Mouse (Mus musculus): ENCODE measurements around the gene Serpina1b. TPM values are rescaled to one million over a fixed set of nuclear protein-coding genes. Genes with fewer than 3 reads are reported as not detected.
A peak's percentile ranks its signal among the peaks of the same experiment; 100 is the strongest.
"Not testable (repeated sequence)": the region's sequence is repeated elsewhere in the genome, so short reads cannot be mapped to it uniquely, and the experiment has no call there.

The Serpina1b gene
- polyA plus RNA-seq, 1 experiment from 2014 or later: 1,448 TPM

DNA sequence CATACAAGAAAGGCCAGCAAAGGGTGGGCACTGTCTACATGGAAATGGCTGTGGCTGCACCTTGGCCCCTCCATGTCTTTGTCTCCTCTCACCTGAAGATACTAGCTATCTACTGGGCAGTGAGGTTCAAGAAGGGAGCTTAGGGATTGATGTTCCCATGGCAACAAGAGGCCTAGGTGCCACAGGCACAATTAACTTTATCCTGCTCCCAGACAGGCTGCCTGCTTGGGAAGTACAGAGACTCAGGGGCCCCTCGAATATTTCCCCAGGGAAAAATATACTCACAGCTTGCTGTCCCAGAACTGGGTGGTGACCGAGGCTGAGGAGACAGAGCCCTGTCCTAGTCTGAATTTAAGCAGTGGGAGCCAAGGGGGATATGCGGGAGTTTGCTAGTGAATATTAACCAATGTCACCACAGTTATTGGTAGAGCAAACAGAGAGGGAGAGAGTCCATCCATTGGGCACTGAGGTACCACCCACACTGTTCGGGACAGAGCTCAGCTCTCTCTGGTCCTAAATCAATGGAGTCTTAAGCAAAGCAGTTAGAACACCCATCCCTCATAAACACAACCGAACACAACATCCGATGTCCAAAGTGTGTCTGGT lies 56.8 kb downstream of the Serpina1b start, which contains the start of gene Serpina1d:
Gene Serpina1d, minus strand, starts transcription at position 347 of the 606 bp plus-strand sequence.
- not testable (repeated sequence) for H3K27me3 ChIP-seq (ENCODE audit: control insufficient read depth, insufficient read depth, low read depth, low read length); H3K9ac ChIP-seq (ENCODE audit: low read depth, low read length); H3K9me3 ChIP-seq (replicated peaks; ENCODE audit: control insufficient read depth, low read length); H3K27ac ChIP-seq (ENCODE audit: low read length); H3K4me1 ChIP-seq (ENCODE audit: control insufficient read depth, low read depth, low read length); H3K36me3 ChIP-seq (ENCODE audit: control insufficient read depth, insufficient read depth)
- ATAC-seq (ENCODE audit: low read depth): peak; percentile 77
- 50% methylated on average over 6 of the region's 6 CpGs for WGBS (ENCODE audit: insufficient replicate concordance)
- H3K4me3 ChIP-seq (ENCODE audit: low read depth, low read length): peak within 1 kb of the TSS; percentile 27
- H3K4me2 ChIP-seq (ENCODE audit: low read depth, low read length): 0 out of 2 replicates have a peak within 1 kb of the TSS, but pooled peaks have one; percentile 24

DNA sequence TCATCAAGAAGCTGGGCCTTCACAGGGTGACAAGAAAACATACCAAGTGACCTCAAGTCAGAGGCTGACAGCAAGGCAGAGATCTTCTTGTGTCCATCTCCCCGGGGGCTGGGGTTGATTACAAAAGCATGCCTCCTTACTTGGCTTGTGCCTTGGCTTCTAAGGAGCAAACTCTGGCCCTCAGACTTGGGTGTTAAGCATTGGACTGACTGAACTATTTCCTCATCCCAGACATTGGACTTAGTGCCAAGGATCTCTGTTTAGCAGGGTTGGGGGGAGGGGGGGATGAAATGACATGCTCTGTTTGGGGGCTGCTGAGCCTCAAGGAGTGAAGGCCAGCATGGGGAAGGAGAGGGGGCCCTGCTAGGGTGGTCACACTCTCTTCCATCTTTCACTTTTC lies 59.6 kb downstream of the Serpina1b start:
- not testable (repeated sequence) for H3K9ac ChIP-seq (ENCODE audit: low read depth, low read length); H3K4me2 ChIP-seq (ENCODE audit: low read depth, low read length); H3K9me3 ChIP-seq (replicated peaks; ENCODE audit: control insufficient read depth, low read length); H3K4me1 ChIP-seq (ENCODE audit: control insufficient read depth, low read depth, low read length); H3K27ac ChIP-seq (ENCODE audit: low read length); H3K36me3 ChIP-seq (ENCODE audit: control insufficient read depth, insufficient read depth); ATAC-seq (ENCODE audit: low read depth); H3K4me3 ChIP-seq (ENCODE audit: low read depth, low read length); H3K27me3 ChIP-seq (ENCODE audit: control insufficient read depth, insufficient read depth, low read depth, low read length)
- WGBS (ENCODE audit: insufficient replicate concordance): 50% methylated on average over 1 of the region's 1 CpGs

DNA sequence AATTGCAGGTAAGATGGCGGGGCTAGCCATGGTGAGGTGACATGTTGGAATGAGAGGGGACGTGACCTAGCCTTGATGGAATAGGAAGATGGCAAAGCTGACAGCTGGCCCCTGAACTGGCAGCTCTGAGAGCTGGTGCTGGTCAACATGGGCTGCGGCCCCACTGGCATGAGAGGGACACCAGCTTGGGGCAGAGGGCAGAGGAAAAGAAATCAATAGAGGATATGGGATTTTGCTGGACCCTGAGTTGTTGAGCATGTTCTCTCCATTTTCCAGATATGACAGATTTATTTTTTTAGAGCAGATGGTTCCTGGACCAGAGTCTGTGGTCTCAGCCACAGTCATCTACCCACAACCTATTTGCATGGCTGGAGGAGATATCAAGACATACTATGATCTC lies 67.1 kb downstream of the Serpina1b start:
- not testable (repeated sequence) for H3K27me3 ChIP-seq (ENCODE audit: control insufficient read depth, insufficient read depth, low read depth, low read length); ATAC-seq (ENCODE audit: low read depth); H3K27ac ChIP-seq (ENCODE audit: low read length); H3K9ac ChIP-seq (ENCODE audit: low read depth, low read length); H3K36me3 ChIP-seq (ENCODE audit: control insufficient read depth, insufficient read depth); H3K9me3 ChIP-seq (replicated peaks; ENCODE audit: control insufficient read depth, low read length); H3K4me3 ChIP-seq (ENCODE audit: low read depth, low read length); H3K4me2 ChIP-seq (ENCODE audit: low read depth, low read length); H3K4me1 ChIP-seq (ENCODE audit: control insufficient read depth, low read depth, low read length)
- WGBS (ENCODE audit: insufficient replicate concordance): 53% methylated on average over 3 of the region's 3 CpGs

DNA sequence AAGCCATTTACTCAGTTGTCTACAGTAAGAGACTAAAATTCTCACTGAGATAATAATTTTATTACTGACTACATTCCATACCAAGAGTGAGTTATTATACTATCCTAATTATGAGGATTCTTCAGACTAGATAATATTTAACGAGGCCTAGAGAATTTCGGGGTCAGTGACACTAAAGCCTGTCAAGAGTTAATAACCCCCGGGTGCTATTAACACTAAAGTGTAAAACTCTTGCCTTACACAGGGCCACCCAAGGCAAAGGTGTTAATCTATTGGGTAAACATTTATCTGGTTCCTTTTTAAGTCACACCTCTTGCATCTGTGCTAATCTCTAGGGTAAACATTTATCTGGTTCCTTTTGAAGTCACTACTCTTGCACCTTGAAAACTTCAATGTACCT lies 69.9 kb downstream of the Serpina1b start:
- H3K4me3 ChIP-seq (ENCODE audit: low read depth, low read length); H3K9me3 ChIP-seq (replicated peaks; ENCODE audit: control insufficient read depth, low read length); H3K36me3 ChIP-seq (ENCODE audit: control insufficient read depth, insufficient read depth); ATAC-seq (ENCODE audit: low read depth); H3K4me2 ChIP-seq (ENCODE audit: low read depth, low read length); H3K9ac ChIP-seq (ENCODE audit: low read depth, low read length); H3K27me3 ChIP-seq (ENCODE audit: control insufficient read depth, insufficient read depth, low read depth, low read length); H3K4me1 ChIP-seq (ENCODE audit: control insufficient read depth, low read depth, low read length); H3K27ac ChIP-seq (ENCODE audit: low read length): not testable (repeated sequence)
- 64% methylated on average over 3 of the region's 3 CpGs for WGBS (ENCODE audit: insufficient replicate concordance)

DNA sequence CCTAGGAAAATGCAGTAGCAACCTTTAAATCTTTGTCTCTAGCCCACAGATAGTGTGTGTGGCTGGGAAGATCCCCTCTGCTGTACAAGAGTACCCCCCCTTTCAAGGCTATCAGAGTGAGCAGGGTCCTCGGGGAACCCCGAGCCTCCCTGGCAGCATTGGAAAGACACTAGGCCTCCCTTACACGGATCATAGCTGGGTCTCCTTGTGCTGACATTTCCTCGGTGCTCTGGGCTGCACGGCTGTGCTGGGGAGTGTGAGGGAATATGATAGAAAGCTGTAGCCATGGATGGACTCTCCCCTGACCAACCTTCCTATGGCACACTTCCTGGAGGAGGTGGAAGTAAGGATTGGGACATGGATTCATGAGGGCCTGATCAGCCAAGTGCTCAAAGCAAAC lies 84.2 kb downstream of the Serpina1b start:
- not testable (repeated sequence) for H3K4me1 ChIP-seq (ENCODE audit: control insufficient read depth, low read depth, low read length); H3K4me3 ChIP-seq (ENCODE audit: low read depth, low read length); ATAC-seq (ENCODE audit: low read depth); H3K36me3 ChIP-seq (ENCODE audit: control insufficient read depth, insufficient read depth); H3K9ac ChIP-seq (ENCODE audit: low read depth, low read length); H3K9me3 ChIP-seq (replicated peaks; ENCODE audit: control insufficient read depth, low read length); H3K27me3 ChIP-seq (ENCODE audit: control insufficient read depth, insufficient read depth, low read depth, low read length); H3K27ac ChIP-seq (ENCODE audit: low read length); H3K4me2 ChIP-seq (ENCODE audit: low read depth, low read length)
- WGBS (ENCODE audit: insufficient replicate concordance): 49% methylated on average over 5 of the region's 5 CpGs

DNA sequence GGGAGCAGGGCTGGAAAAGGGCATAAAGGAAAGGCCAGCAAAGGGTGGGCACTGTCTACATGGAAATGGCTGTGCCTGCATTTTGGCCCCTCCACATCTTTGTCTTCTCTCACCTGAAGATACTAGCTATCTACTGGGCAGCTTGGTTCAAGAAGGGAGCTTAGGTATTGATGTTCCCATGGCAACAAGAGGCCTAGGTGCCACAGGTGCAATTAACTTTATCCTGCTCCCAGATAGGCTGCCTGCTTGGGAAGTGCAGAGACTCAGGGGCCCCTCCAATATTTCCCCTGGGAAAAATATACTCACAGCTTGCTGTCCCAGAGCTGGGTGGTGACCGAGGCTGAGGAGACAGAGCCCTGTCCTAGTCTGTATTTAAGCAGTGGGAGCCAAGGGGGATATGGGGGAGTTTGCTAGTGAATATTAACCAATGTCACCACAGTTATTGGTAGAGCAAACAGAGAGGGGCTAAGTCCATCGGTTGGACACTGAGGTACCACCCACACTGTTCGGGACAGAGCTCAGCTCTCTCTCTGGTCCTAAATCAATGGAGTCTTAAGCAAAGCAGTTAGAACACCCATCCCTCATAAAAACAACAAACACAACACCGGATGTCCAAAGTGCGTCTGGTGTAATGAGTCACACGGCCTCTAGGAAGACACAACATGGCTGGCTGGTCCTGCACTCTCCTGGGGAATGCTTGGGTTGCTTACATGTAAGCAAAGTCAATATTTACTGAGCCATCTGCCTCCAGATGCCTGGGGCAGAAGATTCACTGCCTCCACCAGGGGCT lies 92.2 kb downstream of the Serpina1b start:
- Histone ChIP-seq H3K27ac (ENCODE audit: low read length) (peak overlapping the region; percentile 70), H3K4me2 (ENCODE audit: low read depth, low read length) (0 out of 2 replicates have a peak overlapping the region, but pooled peaks have one; percentile 20), H3K4me3 (ENCODE audit: low read depth, low read length) (peak overlapping the region; percentile 49)
- not testable (repeated sequence) for H3K4me1 ChIP-seq (ENCODE audit: control insufficient read depth, low read depth, low read length); H3K9ac ChIP-seq (ENCODE audit: low read depth, low read length); H3K27me3 ChIP-seq (ENCODE audit: control insufficient read depth, insufficient read depth, low read depth, low read length); H3K9me3 ChIP-seq (replicated peaks; ENCODE audit: control insufficient read depth, low read length); H3K36me3 ChIP-seq (ENCODE audit: control insufficient read depth, insufficient read depth)
- peak; percentile 85 for ATAC-seq (ENCODE audit: low read depth)
- 63% methylated on average over 5 of the region's 6 CpGs for WGBS (ENCODE audit: insufficient replicate concordance)

DNA sequence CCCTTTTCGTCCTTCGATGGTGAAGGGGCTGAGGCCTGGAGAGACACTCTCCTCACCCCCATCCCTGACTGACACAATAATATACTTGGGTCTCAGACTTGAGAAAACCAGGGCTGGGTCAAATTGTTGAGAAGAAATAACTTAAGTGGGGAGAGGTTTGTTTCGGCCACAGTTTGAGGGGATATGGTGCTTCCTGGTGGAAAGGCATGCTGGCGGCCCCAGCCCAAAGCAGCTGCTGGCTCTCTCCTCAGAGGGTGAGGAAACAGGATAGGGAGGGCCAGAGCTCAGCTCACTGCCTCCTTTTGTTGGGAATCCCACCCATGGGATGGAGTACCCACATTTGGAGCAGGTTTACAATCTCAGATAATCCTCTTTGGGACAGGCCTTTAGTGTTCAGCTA lies 94.6 kb downstream of the Serpina1b start:
- Histone ChIP-seq H3K4me3 (ENCODE audit: low read depth, low read length) (peak overlapping the region; percentile 11; the same call in 1 of the 2 replicates), H3K4me2 (ENCODE audit: low read depth, low read length) (peak overlapping the region; percentile 46)
- H3K9me3 ChIP-seq (replicated peaks; ENCODE audit: control insufficient read depth, low read length); H3K27me3 ChIP-seq (ENCODE audit: control insufficient read depth, insufficient read depth, low read depth, low read length); H3K27ac ChIP-seq (ENCODE audit: low read length); H3K4me1 ChIP-seq (ENCODE audit: control insufficient read depth, low read depth, low read length); H3K36me3 ChIP-seq (ENCODE audit: control insufficient read depth, insufficient read depth); ATAC-seq (ENCODE audit: low read depth); H3K9ac ChIP-seq (ENCODE audit: low read depth, low read length): not testable (repeated sequence)
- WGBS (ENCODE audit: insufficient replicate concordance): 60% methylated on average over 4 of the region's 4 CpGs

DNA sequence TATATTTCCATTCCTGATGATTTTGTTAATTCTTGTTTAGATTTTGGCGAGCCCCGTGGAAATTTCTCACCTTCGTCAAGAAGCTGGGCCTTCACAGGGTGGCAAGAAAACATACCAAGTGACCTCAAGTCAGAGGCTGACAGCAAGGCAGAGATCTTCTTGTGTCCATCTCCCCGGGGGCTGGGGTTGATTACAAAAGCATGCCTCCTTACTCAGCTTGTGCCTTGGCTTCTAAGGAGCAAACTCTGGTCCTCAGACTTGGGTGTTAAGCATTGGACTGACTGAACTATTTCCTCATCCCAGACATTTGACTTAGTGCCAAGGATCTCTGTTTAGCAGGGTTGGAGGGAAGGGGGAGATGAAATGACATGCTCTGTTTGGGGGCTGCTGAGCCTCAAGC lies 95.1 kb downstream of the Serpina1b start:
- not testable (repeated sequence) for H3K4me1 ChIP-seq (ENCODE audit: control insufficient read depth, low read depth, low read length); H3K9me3 ChIP-seq (replicated peaks; ENCODE audit: control insufficient read depth, low read length); H3K9ac ChIP-seq (ENCODE audit: low read depth, low read length); ATAC-seq (ENCODE audit: low read depth); H3K27ac ChIP-seq (ENCODE audit: low read length); H3K27me3 ChIP-seq (ENCODE audit: control insufficient read depth, insufficient read depth, low read depth, low read length); H3K36me3 ChIP-seq (ENCODE audit: control insufficient read depth, insufficient read depth)
- H3K4me3 ChIP-seq (ENCODE audit: low read depth, low read length): peak overlapping the region; percentile 11; the same call in 1 of the 2 replicates
- H3K4me2 ChIP-seq (ENCODE audit: low read depth, low read length): peak overlapping the region; percentile 46
- 59% methylated on average over 4 of the region's 4 CpGs for WGBS (ENCODE audit: insufficient replicate concordance)

DNA sequence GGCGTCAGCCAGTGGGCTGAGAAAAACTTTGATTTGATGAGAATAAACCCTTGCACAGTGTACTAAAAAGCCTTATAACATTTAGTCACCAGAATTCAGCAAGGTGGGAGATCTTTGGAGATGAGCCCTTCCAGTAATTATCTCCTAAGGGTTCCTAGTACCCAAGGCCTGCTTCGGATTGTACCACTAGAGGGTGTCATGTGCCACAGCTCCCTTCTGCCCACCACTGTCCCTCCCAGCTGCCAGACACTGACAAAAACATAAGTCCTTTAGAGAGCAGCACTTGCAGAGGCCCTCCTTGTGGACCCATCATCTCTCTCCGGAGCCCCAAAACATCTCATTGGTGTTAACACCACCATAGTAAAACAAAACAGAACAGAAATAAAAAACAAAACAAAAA lies 118.6 kb downstream of the Serpina1b start:
- Histone ChIP-seq H3K27ac (ENCODE audit: low read length) (no peak overlapping the region), H3K4me2 (ENCODE audit: low read depth, low read length) (no peak overlapping the region), H3K36me3 (ENCODE audit: control insufficient read depth, insufficient read depth) (no peaks in the 10 kb centered on the region), H3K4me1 (ENCODE audit: control insufficient read depth, low read depth, low read length) (no peaks in the 10 kb centered on the region; the same call in 1 of the 2 replicates), H3K9ac (ENCODE audit: low read depth, low read length) (no peak overlapping the region), H3K9me3 (replicated peaks; ENCODE audit: control insufficient read depth, low read length) (no peaks in the 10 kb centered on the region), H3K4me3 (ENCODE audit: low read depth, low read length) (no peak overlapping the region), H3K27me3 (ENCODE audit: control insufficient read depth, insufficient read depth, low read depth, low read length) (no peaks in the 10 kb centered on the region)
- 0 out of 2 replicates have a peak, but pooled peaks have one; percentile 30 for ATAC-seq (ENCODE audit: low read depth)
- WGBS (ENCODE audit: insufficient replicate concordance): 54% methylated on average over 3 of the region's 3 CpGs
